21 mouse cellular contexts compared by ENCODE assay signal in the genomic region with DNA sequence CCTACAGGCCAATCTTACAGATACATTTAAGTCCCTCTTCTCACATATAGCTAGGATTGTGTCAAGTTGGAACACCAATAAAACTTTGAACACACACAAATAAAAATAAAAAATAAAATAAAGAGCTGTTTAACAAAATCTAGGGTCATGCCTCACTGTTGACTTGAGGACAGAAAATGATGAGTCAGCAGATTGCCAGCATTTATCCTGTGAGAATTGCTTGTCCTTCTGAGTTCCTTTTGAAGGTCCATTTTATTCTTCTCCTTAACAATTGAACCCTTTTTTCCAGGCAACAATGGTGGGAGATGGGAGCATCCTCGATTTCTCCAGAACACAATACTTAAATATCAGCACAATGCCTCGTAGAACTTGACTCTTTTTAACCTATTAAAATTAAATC.
DNase-seq lines count a peak whose midpoint lies in the region; TF ChIP-seq lines count a peak whose summit lies in the region.
"Had no signal": no experiment of that assay in that cellular context is flagged by ENCODE, and none has a peak within 500 bp of the region (broad histone marks: within the 10 kb centered on the region; RNA-seq: fewer than 3 reads in every experiment).

No protein-coding gene starts in this region.

- in situ Hi-C loops in CH12.LX (cut with MboI; ENCODE audit: low pct_ligation_motif_present, low pct_unique_long_range_greater_than_20kb, low sequenced_read_pairs) (no loop called here), ES-E14 (cut with MboI; ENCODE audit: low sequenced_read_pairs in 2 of 2, unreplicated experiment in 2 of 2) (no loop called here)

- H3K27ac ChIP-seq in CH12.LX (ENCODE audit: insufficient read depth, low read depth), result no peak overlapping the region
- no peak overlapping the region for H3K27ac ChIP-seq in ES-E14 (ENCODE audit: insufficient read depth, low read depth, low read length, poor library complexity, severe bottlenecking)
- H3K27ac ChIP-seq in MEL (ENCODE audit: control insufficient read depth, low read depth, low read length), result no peak overlapping the region

- DNase-seq in CH12.LX (ENCODE audit: extremely low read depth) (no peak), ES-E14 (ENCODE audit: low read depth, low spot score) (no peak), MEL (ENCODE audit: low read depth, low spot score) (no peak)
- no peak for DNase-seq in kidney, postnatal 14 days
- no peak for DNase-seq in spleen, adult 12 weeks (ENCODE audit: low spot score)
- no peak for DNase-seq in ovary, postnatal 10 days (ENCODE audit: low spot score)
- DNase-seq: adrenal gland, adult 2 months; adrenal gland, adult 8-10 months; adrenal gland, postnatal 10 days; adrenal gland, postnatal 14 days; adrenal gland, postnatal 25 days; adrenal gland, postnatal 36 days; B cell, adult 2 months; cerebellum, adult 11 months; cerebellum, adult 11-12 months; cerebellum, adult 18-20 months; cerebellum, adult 2 months; cerebellum, adult 8-10 months; cerebellum, adult 9-10 months had no signal

- TF ChIP-seq EP300 in CH12.LX (IDR thresholded peaks at IDR 0.05; ENCODE audit: low read length), result no peak
- no peak for TF ChIP-seq EP300 in MEL (IDR thresholded peaks at IDR 0.05; ENCODE audit: low read depth in 1 of 2, low read length in 2 of 2)

- H3K9me3 ChIP-seq in CH12.LX (replicated peaks; ENCODE audit: low read length), result peaks cover 16% of the 10 kb centered on the region
- H3K9me3 ChIP-seq in ES-E14 (ENCODE audit: control insufficient read depth, insufficient read depth, low read depth, low read length), result no peaks in the 10 kb centered on the region
- H3K9me3 ChIP-seq in MEL (replicated peaks; ENCODE audit: insufficient read depth, low read length), result no peaks in the 10 kb centered on the region
- H3K9me3 ChIP-seq: G1E had no signal

- H3K79me2 ChIP-seq in CH12.LX (replicated peaks; ENCODE audit: control insufficient read depth, extremely low read depth, insufficient read depth, poor library complexity, severe bottlenecking), result no peaks in the 10 kb centered on the region
- H3K79me2 ChIP-seq in MEL (ENCODE audit: control insufficient read depth, insufficient read depth, low read length, poor library complexity), result no peaks in the 10 kb centered on the region

- H3K9ac ChIP-seq in CH12.LX (ENCODE audit: insufficient read depth, low read depth), result no peak overlapping the region
- no peak overlapping the region for H3K9ac ChIP-seq in ES-E14 (ENCODE audit: insufficient read depth, low read depth, low read length, poor library complexity, severe bottlenecking)
- H3K9ac ChIP-seq in MEL (ENCODE audit: control insufficient read depth, low read depth, low read length, poor library complexity, severe bottlenecking), result no peak overlapping the region

- H3K4me3 ChIP-seq in CH12.LX (replicated peaks in 1 of 3; ENCODE audit: low read depth in 2 of 3, low read length in 2 of 3, poor library complexity in 1 of 3) (no peak overlapping the region), ES-E14 (ENCODE audit: insufficient read depth in 1 of 2, low read depth in 1 of 2, low read length in 2 of 2, poor library complexity in 1 of 2, severe bottlenecking in 1 of 2) (no peak overlapping the region), MEL (ENCODE audit: control insufficient read depth in 1 of 2, insufficient read depth in 1 of 2, low read depth in 2 of 2, low read length in 2 of 2) (no peak overlapping the region)

- dilution Hi-C loops in CH12.LX (cut with MboI; ENCODE audit: extremely low pct_ligation_motif_present, extremely low pct_unique_long_range_greater_than_20kb, low sequenced_read_pairs), result no loop called here

- H3K4me2 ChIP-seq in CH12.LX (ENCODE audit: insufficient read depth, low read depth, poor library complexity, severe bottlenecking), result no peak overlapping the region

- TF ChIP-seq RAD21 in CH12.LX (IDR thresholded peaks at IDR 0.05; ENCODE audit: low read depth, low read length) (no peak), MEL (IDR thresholded peaks at IDR 0.05; ENCODE audit: low read depth, low read length) (no peak)

- no peaks in the 10 kb centered on the region for H3K27me3 ChIP-seq in CH12.LX (replicated peaks)
- H3K27me3 ChIP-seq in MEL (ENCODE audit: control insufficient read depth in 1 of 2, insufficient read depth in 2 of 2, low read length in 2 of 2), result no peaks in the 10 kb centered on the region
- H3K27me3 ChIP-seq: Patski had no signal

- H3K4me1 ChIP-seq in CH12.LX (ENCODE audit: control insufficient read depth in 1 of 2, insufficient read depth in 2 of 2) (no peaks in the 10 kb centered on the region), ES-E14 (ENCODE audit: control insufficient read depth in 2 of 2, insufficient read depth in 2 of 2, low read length in 2 of 2, poor library complexity in 1 of 2) (no peaks in the 10 kb centered on the region), MEL (ENCODE audit: control insufficient read depth in 1 of 2, insufficient read depth in 2 of 2, low read length in 2 of 2) (no peaks in the 10 kb centered on the region)

- TF ChIP-seq POLR2A in CH12.LX (IDR thresholded peaks at IDR 0.05; ENCODE audit: low read depth, low read length) (no peak), MEL (IDR thresholded peaks at IDR 0.05; ENCODE audit: control insufficient read depth in 1 of 2, insufficient read depth in 1 of 2, low read depth in 1 of 2, low read length in 2 of 2, poor library complexity in 1 of 2) (no peak)

- TF ChIP-seq CTCF in CH12.LX (conservative IDR thresholded peaks at IDR 0.05 in 1 of 2, IDR thresholded peaks at IDR 0.05 in 1 of 2; ENCODE audit: low read depth in 2 of 2, low read length in 2 of 2) (no peak), MEL (IDR thresholded peaks at IDR 0.05 in 2 of 3, conservative IDR thresholded peaks at IDR 0.05 in 1 of 3; ENCODE audit: control insufficient read depth in 1 of 3, insufficient read depth in 1 of 3, low read depth in 2 of 3, low read length in 3 of 3, poor library complexity in 1 of 3, severe bottlenecking in 1 of 3) (no peak)

- H3K36me3 ChIP-seq in CH12.LX (replicated peaks in 1 of 2; ENCODE audit: control insufficient read depth in 1 of 2, insufficient read depth in 1 of 2, low read length in 1 of 2) (no peaks in the 10 kb centered on the region), ES-E14 (ENCODE audit: control insufficient read depth, insufficient read depth, low read length, poor library complexity, severe bottlenecking) (no peaks in the 10 kb centered on the region), MEL (ENCODE audit: control insufficient read depth in 1 of 2, insufficient read depth in 2 of 2, low read length in 2 of 2) (no peaks in the 10 kb centered on the region)
- H3K36me3 ChIP-seq: G1E had no signal

TF ChIP-seq in CH12.LX, 34 proteins besides CTCF, POLR2A, EP300 and RAD21:
- TF ChIP-seq KAT2A (IDR thresholded peaks at IDR 0.05; ENCODE audit: insufficient replicate concordance, low read length) (no peak), MAFK (IDR thresholded peaks at IDR 0.05; ENCODE audit: insufficient replicate concordance, low read length) (peak; percentile 99)
TF ChIP-seq in CH12.LX: peak in this region for 1.

TF ChIP-seq in ES-E14, 5 proteins besides CTCF, POLR2A, EP300 and RAD21:
- TF ChIP-seq MAFK (IDR thresholded peaks at IDR 0.05; ENCODE audit: insufficient read depth, low read depth, low read length) (peak; percentile 97), ZC3H11A (IDR thresholded peaks at IDR 0.05; ENCODE audit: borderline replicate concordance, low read depth, low read length) (no peak), CHD2 (IDR thresholded peaks at IDR 0.05; ENCODE audit: low read depth, low read length) (no peak), ZNF384 (IDR thresholded peaks at IDR 0.05; ENCODE audit: low read depth, low read length) (no peak)

TF ChIP-seq in MEL, 35 proteins besides CTCF, POLR2A, EP300 and RAD21:
- TF ChIP-seq CHD2 (IDR thresholded peaks at IDR 0.05; ENCODE audit: low read length) (no peak), MAFK (IDR thresholded peaks at IDR 0.05; ENCODE audit: borderline replicate concordance, low read depth, low read length) (peak; percentile 91), MYB (IDR thresholded peaks at IDR 0.05; ENCODE audit: low read depth, low read length) (no peak), E2F4 (IDR thresholded peaks at IDR 0.05; ENCODE audit: borderline replicate concordance, low read depth, low read length) (no peak), BHLHE40 (IDR thresholded peaks at IDR 0.05; ENCODE audit: borderline replicate concordance, low read depth, low read length) (no peak), MYC (IDR thresholded peaks at IDR 0.05; ENCODE audit: low read depth, low read length) (no peak), HCFC1 (IDR thresholded peaks at IDR 0.05; ENCODE audit: low read depth, low read length) (no peak)
